Mouse (Mus musculus) embryonic fibroblast, embryonic 13.5 days (primary cell): Measurements from ENCODE around the gene C130050O18Rik.
A peak's percentile ranks its signal among the peaks of the same experiment; 100 is the strongest.

Source experiments
- CTCF ChIP-seq: IDR thresholded peaks from 2 replicates; pipeline ENCODE4 v1.5.1; 2011; ENCODE audit warnings: mild to moderate bottlenecking, control low read depth, low read length, moderate library complexity, borderline replicate concordance; ENCODE audit not compliant: insufficient read depth
- POLR2A ChIP-seq: IDR thresholded peaks from 2 replicates; pipeline ENCODE4 v1.6.1; 2011; ENCODE audit warnings: low read depth, mild to moderate bottlenecking, control low read depth, low read length, moderate library complexity

DNA sequence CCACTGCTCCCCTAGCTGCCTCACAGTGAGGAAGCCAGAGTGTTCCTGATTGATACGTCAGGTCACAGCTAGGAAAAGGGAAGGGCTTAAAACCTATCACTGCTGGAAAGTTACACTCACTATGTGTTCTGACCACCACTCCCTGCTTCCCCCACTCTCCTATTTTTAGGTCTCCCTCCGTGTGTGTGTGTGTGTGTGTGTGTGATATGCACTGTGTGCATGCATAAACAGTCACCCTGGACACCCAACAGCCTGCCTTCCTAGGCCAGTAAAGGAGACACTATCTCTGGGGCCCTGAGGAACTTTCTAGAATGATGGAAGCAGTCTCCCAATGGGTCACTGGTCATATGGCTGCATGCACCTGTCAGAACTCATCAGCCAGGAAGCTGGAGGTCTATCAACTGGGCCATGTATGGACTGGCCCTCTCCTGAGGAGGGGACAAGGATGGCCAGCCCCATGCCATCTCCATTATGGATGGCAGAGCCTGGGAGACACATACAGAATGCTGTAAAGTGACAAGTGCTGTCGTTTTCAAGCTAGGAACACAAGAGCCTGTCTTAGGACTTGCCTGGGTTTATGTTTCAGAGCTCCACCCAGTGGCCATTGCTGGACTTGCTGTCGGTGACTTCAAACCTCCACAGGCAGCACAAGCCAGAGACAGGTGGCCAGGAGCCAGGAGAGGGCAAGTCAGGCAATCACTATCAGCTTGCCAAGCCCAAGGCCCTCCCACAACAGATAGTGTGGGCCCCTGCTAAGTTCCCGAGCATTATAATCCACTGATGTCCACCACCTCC is 6.9 kb upstream of the C130050O18Rik start:
- TF ChIP-seq CTCF (peak; percentile 49), POLR2A (no peak)
